Comparison of ENCODE assay signal across 8 mouse cellular contexts in the genomic region with DNA sequence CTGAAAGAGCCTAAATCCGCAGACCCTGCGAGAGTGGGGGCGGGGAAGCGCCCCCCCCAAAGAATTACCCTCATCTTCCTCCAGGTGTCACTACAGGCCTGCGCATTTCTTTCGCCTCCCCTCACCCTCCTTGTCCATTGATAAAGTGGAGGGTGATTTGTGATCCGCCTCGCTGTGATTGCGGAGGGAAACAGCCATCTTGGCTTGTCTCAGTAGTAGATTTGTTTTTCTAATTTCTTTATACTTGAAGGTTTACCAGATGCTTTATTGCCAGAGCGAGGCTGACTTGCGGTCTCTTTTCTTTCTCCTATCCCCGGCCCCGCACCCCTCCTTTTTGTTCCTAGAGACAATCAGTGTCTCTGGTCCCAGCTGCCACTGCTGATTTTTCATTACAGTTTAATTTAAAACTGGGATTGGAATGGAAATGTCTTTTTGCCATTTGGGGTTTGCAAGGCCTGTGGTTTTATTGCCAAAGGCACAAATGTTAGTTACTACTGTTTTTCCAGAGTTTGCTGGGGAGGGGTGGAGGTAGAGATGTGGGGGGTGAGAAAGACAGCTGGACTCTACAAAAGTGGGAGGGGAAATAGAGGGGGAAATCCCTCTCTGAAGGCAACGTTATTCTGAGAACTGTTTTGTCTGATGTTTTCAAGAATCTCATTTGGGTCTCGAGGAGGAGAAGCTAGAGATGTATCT.
A peak's percentile ranks its signal among the peaks of the same experiment; 100 is the strongest.
DNase-seq lines count a peak whose midpoint lies in the region; ATAC-seq lines count a peak whose summit lies in the region.

No protein-coding gene starts in this region.

- H3K9ac ChIP-seq in midbrain, embryonic 12.5 days (replicated peaks) = 0 out of 2 replicates have a peak overlapping the region, but pooled peaks have one; percentile 25
- H3K9ac ChIP-seq in stomach, embryonic 15.5 days = no peak overlapping the region

- H3K27ac ChIP-seq in midbrain, embryonic 12.5 days (replicated peaks) = peak overlapping the region; percentile 76
- H3K27ac ChIP-seq in stomach, embryonic 15.5 days = no peak overlapping the region

- no peaks in the 10 kb centered on the region for H3K9me3 ChIP-seq in midbrain, embryonic 12.5 days
- H3K9me3 ChIP-seq in stomach, embryonic 15.5 days = no peaks in the 10 kb centered on the region

- peaks cover 66% of the 10 kb centered on the region for H3K4me1 ChIP-seq in midbrain, embryonic 12.5 days
- H3K4me1 ChIP-seq in stomach, embryonic 15.5 days = peaks cover 18% of the 10 kb centered on the region

- 3% methylated on average over 15 of the region's 15 CpGs for WGBS in midbrain, embryonic 12.5 days
- WGBS in stomach, embryonic 15.5 days = 14% methylated on average over 15 of the region's 15 CpGs

- ATAC-seq in cerebellum, adult (ENCODE audit: insufficient number of reproducible peaks, low FRiP score, low TSS enrichment) = no peak
- peak; percentile 64 for ATAC-seq in midbrain, embryonic 12.5 days (ENCODE audit: low FRiP score, low read depth)
- no peak for ATAC-seq in stomach, embryonic 15.5 days (ENCODE audit: insufficient read depth, low FRiP score, low read depth)

- H3K27me3 ChIP-seq in midbrain, embryonic 12.5 days = peaks cover 5% of the 10 kb centered on the region
- H3K27me3 ChIP-seq in stomach, embryonic 15.5 days (replicated peaks) = no peaks in the 10 kb centered on the region

- peak overlapping the region; percentile 17 for H3K4me3 ChIP-seq in midbrain, embryonic 12.5 days
- no peak overlapping the region for H3K4me3 ChIP-seq in stomach, embryonic 15.5 days (replicated peaks)

- H3K4me2 ChIP-seq in midbrain, embryonic 12.5 days (replicated peaks) = peak overlapping the region; percentile 50
- H3K4me2 ChIP-seq in stomach, embryonic 15.5 days = peak overlapping the region; percentile 40

- peak; percentile 84 to 85 for DNase-seq in cerebellum, postnatal 10 days
- DNase-seq in cerebellum, postnatal 36 days = peak; percentile 4 to 19
- peak; percentile 30 for DNase-seq in gastrocnemius, adult 18-20 months (ENCODE audit: low spot score)
- DNase-seq in induced T-regulatory cell, adult 2 months (ENCODE audit: low read depth) = peak; percentile 87
- DNase-seq in left cerebral cortex, postnatal 10 days (ENCODE audit: extremely low spot score in 1 of 2, low spot score in 2 of 2) = peak; percentile 34 to 55

- intact Hi-C loops in left cerebral cortex, postnatal 10 days (cut with DNase I) = loop anchor here (10.0 kb wide), 1 partner anchor 1645 kb away; no protein-coding TSS in a partner anchor

- no peaks in the 10 kb centered on the region for H3K36me3 ChIP-seq in midbrain, embryonic 12.5 days
- H3K36me3 ChIP-seq in stomach, embryonic 15.5 days = no peaks in the 10 kb centered on the region

Comparison
In these comparisons a context has a peak if more than half of its experiments do, and no peak if none do; other contexts are left out.
1. DNase-seq: peak in every context shown above with its lines; median percentile 87 in induced T-regulatory cell, adult 2 months; 84 in cerebellum, postnatal 10 days; 44 in left cerebral cortex, postnatal 10 days; 30 in gastrocnemius, adult 18-20 months; 12 in cerebellum, postnatal 36 days.